Mouse (Mus musculus) cerebellum, adult 2 months (tissue): ENCODE results near the gene Stk4.

Experiments used
- CTCF ChIP-seq: fragments of 200-500 bp; IDR thresholded peaks from 2 replicates; pipeline ENCODE4 v1.5.1; 2011; ENCODE audit warnings: low read depth, mild to moderate bottlenecking, control low read depth, low read length, moderate library complexity, borderline replicate concordance; ENCODE audit not compliant: insufficient read depth
- POLR2A ChIP-seq: fragments of 200-500 bp; IDR thresholded peaks from 2 replicates; pipeline ENCODE4 v1.6.1; 2011; ENCODE audit warnings: low read length, control low read depth, borderline replicate concordance; ENCODE audit not compliant: insufficient read depth

DNA sequence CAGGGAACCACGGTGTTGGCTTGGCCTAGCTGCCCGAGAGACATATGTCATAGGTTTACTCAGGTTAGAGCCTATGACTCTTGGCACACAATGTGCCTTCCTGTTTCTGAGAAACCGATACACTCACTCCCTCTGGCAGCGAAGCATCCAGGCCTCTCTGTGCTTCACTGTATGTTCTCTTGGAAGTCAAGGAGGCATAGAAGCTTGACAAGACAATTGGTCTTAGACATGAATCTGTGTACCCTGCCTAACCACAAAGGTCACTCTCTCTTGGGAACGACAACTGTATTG, 126.5 kb downstream of the Stk4 start:
- TF ChIP-seq POLR2A (no peak), CTCF (no peak)
